Mouse (Mus musculus) embryonic fibroblast, embryonic 13.5 days (primary cell): Measurements from ENCODE around the gene Nhsl1.

Experiments used
- CTCF ChIP-seq: IDR thresholded peaks from 2 replicates; pipeline ENCODE4 v1.5.1; 2011; ENCODE audit warnings: mild to moderate bottlenecking, control low read depth, low read length, moderate library complexity, borderline replicate concordance; ENCODE audit not compliant: insufficient read depth
- POLR2A ChIP-seq: IDR thresholded peaks from 2 replicates; pipeline ENCODE4 v1.6.1; 2011; ENCODE audit warnings: low read depth, mild to moderate bottlenecking, control low read depth, low read length, moderate library complexity

GRCm38 (mm10) chr10:18375301-18375700 is 56.5 kb downstream of the Nhsl1 start:
- TF ChIP-seq POLR2A (no peak), CTCF (no peak)
